13 mouse cellular contexts compared by ENCODE assay signal in genomic region chr3:104800681-104801080, GRCm38 (mm10). TPM values are rescaled to one million over a fixed set of nuclear protein-coding genes. Genes with fewer than 3 reads are reported as not detected.
"Had no signal": no experiment of that assay in that cellular context is flagged by ENCODE, and none has a peak within 500 bp of the region (broad histone marks: within the 10 kb centered on the region; RNA-seq: fewer than 3 reads in every experiment).

No protein-coding gene starts in this region.

- DNase-seq: retina, postnatal 1 day; right cerebral cortex, adult 18-20 months; right cerebral cortex, postnatal 14 days; right cerebral cortex, postnatal 25 days; right cerebral cortex, postnatal 4 days; spleen, adult 18-20 months; thymus, adult 18-20 months; thymus, adult 2 months; thymus, postnatal 14 days; thymus, postnatal 25 days; thymus, postnatal 36 days; thymus, postnatal 4 days had no signal

RNA-seq across cellular contexts. Expression of gene Fam19a3, which starts 19.0 kb away (rescaled TPM):
- total RNA-seq: neutrophil, adult 5-6 weeks had no signal

RNA-seq across cellular contexts. Expression of gene Ppm1j, which starts 19.8 kb away (rescaled TPM):
- total RNA-seq: neutrophil, adult 5-6 weeks had no signal
